Mouse (Mus musculus) hindbrain, embryonic 13.5 days (tissue): ENCODE measurements around the gene Casc1. TPM values are rescaled to one million over a fixed set of nuclear protein-coding genes. Genes with fewer than 3 reads are reported as not detected.
"Not testable (repeated sequence)": the region's sequence is repeated elsewhere in the genome, so short reads cannot be mapped to it uniquely, and the experiment has no call there.

ENCODE experiments used
- ATAC-seq: fragments of 200-750 bp; cut with Nextera tagmentation; 2 replicates; pipeline ENCODE4 v1.8.0; 2017; ENCODE audit warnings: moderate TSS enrichment; ENCODE audit not compliant: low FRiP score
- H3K27ac ChIP-seq: fragments of 300-500 bp; sonication (generic); 2 replicates; pipeline ENCODE4 v1.5.1; 2015; ENCODE audit warnings: inconsistent platforms, mild to moderate bottlenecking, moderate library complexity
- H3K27me3 ChIP-seq: fragments of 300-500 bp; sonication (generic); 2 replicates; pipeline ENCODE4 v1.6.1; 2015; ENCODE audit warnings: mild to moderate bottlenecking, inconsistent platforms
- H3K36me3 ChIP-seq: fragments of 300-500 bp; sonication (generic); 2 replicates; pipeline ENCODE4 v1.6.1; 2015; ENCODE audit warnings: mild to moderate bottlenecking, inconsistent platforms
- H3K4me1 ChIP-seq: fragments of 300-500 bp; sonication (generic); replicated peaks from 2 replicates; pipeline ENCODE4 v1.6.1; 2015; ENCODE audit warnings: inconsistent platforms
- H3K4me2 ChIP-seq: fragments of 300-500 bp; sonication (generic); 2 replicates; pipeline ENCODE4 v1.6.1; 2015; ENCODE audit warnings: inconsistent platforms, mild to moderate bottlenecking, moderate library complexity
- H3K4me3 ChIP-seq: fragments of 300-500 bp; sonication (generic); 2 replicates; pipeline ENCODE4 v1.5.1; 2015; ENCODE audit warnings: mild to moderate bottlenecking, inconsistent platforms
- H3K9ac ChIP-seq: fragments of 300-500 bp; sonication (generic); 2 replicates; pipeline ENCODE4 v1.6.1; 2015; ENCODE audit warnings: mild to moderate bottlenecking, inconsistent platforms
- H3K9me3 ChIP-seq: fragments of 300-500 bp; sonication (generic); 2 replicates; pipeline ENCODE4 v1.6.1; 2016; ENCODE audit warnings: inconsistent platforms
- WGBS: fragments of 180-500 bp; shearing (Covaris S2); methylation state at CpG from one replicate; pipeline ENCODE4 v1.1.7; 2015; 5-methylcytosine and 5-hydroxymethylcytosine counted together
- polyA plus RNA-seq: library from polyadenylated mRNA; unstranded; fragments of >200 nt; fragmentation: Nextera tagmentation; extraction: Ambion mirVana; gene quantifications from 2 replicates; pipeline ENCODE4 v1.2.1, GENCODE M21; 2015

Gene Casc1
- polyA plus RNA-seq, 1 experiment from 2014 or later, result 0.97 TPM

- Histone ChIP-seq H3K4me2 (no peak overlapping the region), H3K27ac (no peak overlapping the region), H3K4me3 (no peak overlapping the region), H3K9me3 (no peaks in the 10 kb centered on the region), H3K9ac (no peak overlapping the region), H3K36me3 (no peaks in the 10 kb centered on the region), H3K4me1 (0 out of 2 replicates have a peak, but pooled peaks cover 14% of the 10 kb centered on the region), H3K27me3 (no peaks in the 10 kb centered on the region)
- 88% methylated on average over 16 of the region's 16 CpGs for WGBS
- no peak for ATAC-seq
These were observed 63.1 kb downstream of the Casc1 start for GRCm38 (mm10) chr6:145147716-145148115.

- Histone ChIP-seq H3K9me3 (no peaks in the 10 kb centered on the region), H3K27ac (no peak overlapping the region), H3K4me1 (0 out of 2 replicates have a peak, but pooled peaks cover 14% of the 10 kb centered on the region), H3K27me3 (no peaks in the 10 kb centered on the region), H3K4me2 (no peak overlapping the region), H3K9ac (no peak overlapping the region), H3K36me3 (no peaks in the 10 kb centered on the region), H3K4me3 (no peak overlapping the region)
- no peak for ATAC-seq
- 69% methylated on average over 7 of the region's 7 CpGs for WGBS
These were observed 65.6 kb downstream of the Casc1 start for GRCm38 (mm10) chr6:145145173-145145572.

GRCm38 (mm10) chr6:145141827-145142226, 69.0 kb downstream of the Casc1 start:
- H3K9me3 ChIP-seq, result no peaks in the 10 kb centered on the region
- no peak overlapping the region for H3K4me3 ChIP-seq
- no peaks in the 10 kb centered on the region for H3K27me3 ChIP-seq
- H3K9ac ChIP-seq, result no peak overlapping the region
- no peaks in the 10 kb centered on the region for H3K36me3 ChIP-seq
- no peak for ATAC-seq
- WGBS, result 93% methylated on average over 12 of the region's 12 CpGs
- no peak overlapping the region for H3K4me2 ChIP-seq
- 0 out of 2 replicates have a peak, but pooled peaks cover 11% of the 10 kb centered on the region for H3K4me1 ChIP-seq
- no peak overlapping the region for H3K27ac ChIP-seq

DNA sequence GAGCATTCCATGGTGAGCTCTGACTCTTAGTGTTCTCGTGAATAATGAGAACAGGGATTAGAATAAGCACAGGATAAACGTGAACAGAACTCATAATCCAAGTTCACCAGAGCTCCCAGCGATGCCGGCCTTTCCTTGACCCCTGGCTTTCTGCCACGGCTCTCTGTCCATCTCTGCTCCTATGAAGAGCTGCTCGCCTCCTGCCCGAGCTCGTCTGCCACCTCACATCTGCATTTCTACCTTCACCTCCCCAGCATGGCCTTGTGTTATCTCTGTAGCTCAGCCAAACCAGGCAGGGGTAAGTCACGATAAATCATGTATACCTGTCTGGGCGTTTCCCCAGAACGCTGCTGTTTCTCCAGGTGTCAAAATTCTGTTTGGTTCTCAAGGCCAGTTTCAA, 70.1 kb downstream of the Casc1 start:
- Histone ChIP-seq H3K27me3 (no peaks in the 10 kb centered on the region), H3K9ac (no peak overlapping the region), H3K4me2 (no peak overlapping the region), H3K9me3 (no peaks in the 10 kb centered on the region), H3K4me1 (0 out of 2 replicates have a peak, but pooled peaks cover 11% of the 10 kb centered on the region), H3K36me3 (no peaks in the 10 kb centered on the region), H3K4me3 (no peak overlapping the region), H3K27ac (no peak overlapping the region)
- 78% methylated on average over 11 of the region's 11 CpGs for whole genome bisulfite sequencing
- ATAC-seq, result no peak

DNA sequence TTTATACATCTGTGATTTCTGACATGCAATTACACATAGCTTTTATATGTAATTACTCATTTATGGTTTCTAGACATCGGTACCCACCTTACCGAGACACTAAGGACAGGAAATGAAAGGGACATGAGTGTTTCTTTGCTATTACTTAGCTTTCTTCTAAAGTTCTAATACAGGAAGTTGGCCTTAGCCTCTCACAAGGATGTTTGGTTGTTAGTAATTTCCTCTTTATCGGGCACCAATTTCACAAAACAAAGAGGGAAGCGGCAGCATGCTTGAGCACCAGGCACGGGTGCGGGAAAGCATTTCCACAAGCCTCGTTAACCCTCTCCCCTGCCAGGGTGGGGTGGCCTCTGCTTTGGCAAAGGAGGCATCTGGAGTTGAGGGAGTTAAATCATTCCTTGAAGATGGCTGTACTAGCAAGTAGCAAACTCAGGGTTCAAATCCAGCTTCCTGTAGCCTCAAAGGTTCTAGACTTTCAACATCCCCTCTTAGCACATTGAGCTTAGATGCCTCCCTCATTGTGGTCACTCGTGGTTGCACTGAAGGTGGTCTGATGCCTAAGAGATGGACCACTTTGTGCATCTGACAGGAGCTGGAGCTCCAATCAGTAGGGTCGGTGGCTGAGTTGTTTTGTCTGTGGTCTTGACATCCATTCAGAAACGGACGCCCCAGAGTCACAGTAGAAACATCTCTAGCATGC, 70.9 kb downstream of the Casc1 start:
- Histone ChIP-seq H3K4me3 (no peak overlapping the region), H3K9me3 (no peaks in the 10 kb centered on the region), H3K36me3 (no peaks in the 10 kb centered on the region), H3K4me2 (no peak overlapping the region), H3K4me1 (0 out of 2 replicates have a peak, but pooled peaks cover 11% of the 10 kb centered on the region), H3K9ac (no peak overlapping the region), H3K27me3 (no peaks in the 10 kb centered on the region), H3K27ac (no peak overlapping the region)
- ATAC-seq, result no peak
- 85% methylated on average over 11 of the region's 11 CpGs for WGBS

GRCm38 (mm10) chr6:145139236-145139635, 71.6 kb downstream of the Casc1 start:
- H3K36me3 ChIP-seq, result no peaks in the 10 kb centered on the region
- H3K9ac ChIP-seq, result no peak overlapping the region
- no peaks in the 10 kb centered on the region for H3K27me3 ChIP-seq
- no peaks in the 10 kb centered on the region for H3K9me3 ChIP-seq
- H3K4me2 ChIP-seq, result no peak overlapping the region
- ATAC-seq, result no peak
- H3K4me1 ChIP-seq, result 0 out of 2 replicates have a peak, but pooled peaks cover 6% of the 10 kb centered on the region
- H3K27ac ChIP-seq, result no peak overlapping the region
- WGBS, result 83% methylated on average over 13 of the region's 13 CpGs
- no peak overlapping the region for H3K4me3 ChIP-seq

DNA sequence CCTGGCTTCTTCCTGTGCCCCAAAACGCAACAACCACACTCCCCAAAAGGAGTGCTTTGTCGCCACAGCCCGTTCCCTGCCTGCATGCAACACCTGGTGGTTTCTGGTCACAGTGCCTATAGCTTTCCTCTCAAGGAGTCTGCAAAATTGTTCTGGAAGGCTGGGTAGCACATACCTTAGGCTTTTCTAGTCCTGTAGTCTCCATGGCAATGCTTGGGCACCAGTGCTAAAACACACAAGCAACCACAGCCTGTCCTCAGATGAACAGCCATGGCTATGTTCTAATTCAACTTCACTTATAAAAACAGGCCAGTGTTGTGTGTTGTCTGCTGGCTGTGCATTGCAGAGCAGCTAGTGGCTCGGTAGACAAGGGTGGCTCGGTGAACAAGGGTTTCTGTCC, 74.0 kb downstream of the Casc1 start:
- no peak overlapping the region for H3K4me2 ChIP-seq
- H3K27ac ChIP-seq, result no peak overlapping the region
- no peaks in the 10 kb centered on the region for H3K9me3 ChIP-seq
- no peak overlapping the region for H3K9ac ChIP-seq
- no peak overlapping the region for H3K4me3 ChIP-seq
- WGBS, result 88% methylated on average over 5 of the region's 5 CpGs
- H3K4me1 ChIP-seq, result no peaks in the 10 kb centered on the region
- H3K36me3 ChIP-seq, result no peaks in the 10 kb centered on the region
- ATAC-seq, result no peak
- H3K27me3 ChIP-seq, result no peaks in the 10 kb centered on the region

GRCm38 (mm10) chr6:145135804-145136203, 75.0 kb downstream of the Casc1 start:
- Histone ChIP-seq H3K9ac (no peak overlapping the region), H3K27me3 (no peaks in the 10 kb centered on the region), H3K4me2 (no peak overlapping the region), H3K27ac (no peak overlapping the region), H3K36me3 (no peaks in the 10 kb centered on the region), H3K4me1 (no peaks in the 10 kb centered on the region), H3K4me3 (no peak overlapping the region), H3K9me3 (no peaks in the 10 kb centered on the region)
- 78% methylated on average over 9 of the region's 9 CpGs for WGBS
- ATAC-seq, result no peak

DNA sequence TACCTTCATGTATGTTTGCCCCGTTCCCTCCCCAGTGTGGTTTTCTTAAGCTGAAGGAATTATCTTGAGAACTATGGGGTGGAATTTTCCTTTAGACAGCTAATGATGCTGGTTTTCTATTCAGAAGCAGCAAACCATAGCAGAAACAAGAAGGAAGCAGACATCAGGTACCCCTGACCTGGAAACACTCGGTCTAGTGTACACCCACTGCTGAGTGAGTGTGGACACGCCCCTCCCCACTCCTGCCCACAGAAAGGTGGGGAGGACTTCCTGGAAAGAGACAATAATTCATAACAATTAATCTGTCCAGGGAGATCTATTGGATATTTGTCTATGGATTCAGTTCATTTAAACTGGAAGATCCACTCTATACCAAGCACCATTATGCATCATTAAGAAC, 75.5 kb downstream of the Casc1 start:
- Histone ChIP-seq H3K9me3 (no peaks in the 10 kb centered on the region), H3K4me2 (no peak overlapping the region), H3K4me1 (no peaks in the 10 kb centered on the region), H3K27ac (no peak overlapping the region), H3K4me3 (no peak overlapping the region), H3K9ac (no peak overlapping the region), H3K36me3 (no peaks in the 10 kb centered on the region), H3K27me3 (no peaks in the 10 kb centered on the region)
- 77% methylated on average over 3 of the region's 3 CpGs for WGBS
- no peak for ATAC-seq

- H3K4me1 ChIP-seq, H3K4me3 ChIP-seq, H3K27me3 ChIP-seq, H3K9me3 ChIP-seq, H3K36me3 ChIP-seq, H3K9ac ChIP-seq, H3K27ac ChIP-seq, ATAC-seq, H3K4me2 ChIP-seq: not testable (repeated sequence)
- 77% methylated on average over 5 of the region's 5 CpGs for WGBS
These were observed 77.8 kb downstream of the Casc1 start for GRCm38 (mm10) chr6:145132969-145133368.

DNA sequence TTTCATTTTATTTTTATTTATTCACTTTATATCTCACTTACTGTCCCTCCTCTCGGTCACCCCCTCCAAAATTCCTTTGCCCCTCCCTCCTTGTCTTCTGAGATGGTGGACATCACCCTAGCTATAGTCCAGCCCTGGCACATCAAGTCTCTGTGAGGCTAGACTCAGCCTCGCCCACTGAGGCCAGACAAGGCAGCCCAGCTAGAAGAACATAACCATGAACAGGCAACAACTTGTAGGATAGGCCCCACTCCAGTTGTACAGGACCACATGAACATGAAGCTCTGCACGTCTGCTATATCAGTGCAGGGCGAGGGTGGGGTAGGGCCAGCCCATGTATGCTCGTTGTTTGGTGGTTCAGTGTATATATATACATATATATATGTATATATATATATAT, 78.8 kb downstream of the Casc1 start:
- H3K9ac ChIP-seq, result no peak overlapping the region

DNA sequence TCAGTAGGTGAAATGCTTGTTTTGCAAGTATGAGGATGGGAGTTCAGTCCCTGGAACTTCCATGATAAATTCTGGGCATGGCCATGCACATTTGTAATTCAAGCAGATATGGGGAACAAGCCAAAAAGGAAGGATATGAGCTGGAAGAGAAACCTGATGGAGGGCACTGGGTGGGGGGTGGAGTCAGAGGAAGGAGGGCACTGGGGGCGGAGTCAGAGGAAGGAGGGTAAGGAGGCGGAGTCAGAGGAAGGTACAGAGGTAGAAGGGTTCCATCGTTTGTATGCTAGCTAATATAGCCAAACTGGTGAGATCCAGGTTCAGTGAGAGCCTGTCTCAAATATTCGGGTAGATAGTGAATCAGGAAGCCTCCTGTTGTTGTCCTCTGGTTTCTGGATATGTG, 81.2 kb downstream of the Casc1 start:
- H3K27me3 ChIP-seq, result no peaks in the 10 kb centered on the region
- 81% methylated on average over 4 of the region's 4 CpGs for WGBS
- H3K4me3 ChIP-seq, result no peak overlapping the region
- no peaks in the 10 kb centered on the region for H3K4me1 ChIP-seq
- no peaks in the 10 kb centered on the region for H3K9me3 ChIP-seq
- H3K36me3 ChIP-seq, result no peaks in the 10 kb centered on the region
- no peak for ATAC-seq
- H3K27ac ChIP-seq, result no peak overlapping the region
- H3K4me2 ChIP-seq, result no peak overlapping the region
- no peak overlapping the region for H3K9ac ChIP-seq

More for the DNA sequence above, 78.8 kb downstream of the Casc1 start:
- ATAC-seq, result no peak
- H3K9me3 ChIP-seq, result no peaks in the 10 kb centered on the region
- no peaks in the 10 kb centered on the region for H3K4me1 ChIP-seq
- no peak overlapping the region for H3K27ac ChIP-seq
- no peaks in the 10 kb centered on the region for H3K36me3 ChIP-seq
- no peak overlapping the region for H3K4me3 ChIP-seq
- H3K4me2 ChIP-seq, result no peak overlapping the region
- no peaks in the 10 kb centered on the region for H3K27me3 ChIP-seq
- 87% methylated on average over 5 of the region's 5 CpGs for WGBS

DNA sequence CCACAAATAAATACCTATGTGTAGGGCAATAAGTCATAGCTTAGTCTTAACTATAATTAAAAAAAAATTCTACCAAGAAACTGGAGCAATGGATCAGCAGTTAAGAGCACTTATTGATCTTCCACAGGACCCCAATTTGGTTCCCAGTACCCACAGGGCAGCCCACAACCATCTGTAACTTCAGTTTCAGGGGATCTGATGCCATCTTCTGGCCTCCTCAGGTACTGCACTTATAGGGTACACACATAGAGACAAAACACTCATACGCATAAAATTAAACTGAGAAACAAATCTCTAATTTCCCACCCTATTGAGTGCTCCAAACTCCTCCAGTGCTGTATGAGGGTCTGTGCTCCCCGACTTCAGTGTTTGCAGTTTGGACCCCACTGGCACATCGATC, 83.2 kb downstream of the Casc1 start:
- ATAC-seq, result no peak
- no peaks in the 10 kb centered on the region for H3K36me3 ChIP-seq
- H3K27ac ChIP-seq, result no peak overlapping the region
- H3K4me1 ChIP-seq, result peaks cover 3% of the 10 kb centered on the region; the same call in 1 of the 2 replicates
- no peak overlapping the region for H3K4me2 ChIP-seq
- WGBS, result 96% methylated on average over 3 of the region's 3 CpGs
- no peak overlapping the region for H3K4me3 ChIP-seq
- no peak overlapping the region for H3K9ac ChIP-seq
- no peaks in the 10 kb centered on the region for H3K9me3 ChIP-seq
- H3K27me3 ChIP-seq, result no peaks in the 10 kb centered on the region
